ENCODE assay signal across 41 mouse cellular contexts in the genomic region with DNA sequence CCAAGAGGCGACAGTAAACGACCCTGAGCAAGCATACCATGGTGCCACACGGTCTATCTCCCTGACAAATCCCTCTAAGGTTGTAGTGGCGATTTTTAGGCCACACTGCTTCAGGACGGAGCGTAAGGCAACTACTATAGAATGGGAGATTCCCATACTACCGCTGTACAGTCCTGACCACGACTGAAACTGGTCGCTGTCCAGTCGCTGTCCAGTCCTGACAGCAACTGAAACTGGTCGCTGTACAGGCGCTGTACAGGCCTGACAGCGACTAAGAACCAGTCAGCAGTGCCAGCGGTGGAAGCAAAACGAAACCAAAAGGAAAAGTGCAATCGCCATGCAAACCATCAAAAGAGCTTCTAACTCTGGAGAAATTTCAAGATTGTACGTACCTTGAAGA. TPM values are rescaled to one million over a fixed set of nuclear protein-coding genes. Genes with fewer than 3 reads are reported as not detected.
"Had no signal": no experiment of that assay in that cellular context is flagged by ENCODE, and none has a peak within 500 bp of the region (broad histone marks: within the 10 kb centered on the region; RNA-seq: fewer than 3 reads in every experiment).

No protein-coding gene starts in this region.

- H3K36me3 ChIP-seq: heart, embryonic 13.5 days; heart, embryonic 15.5 days; hindbrain, embryonic 13.5 days; hindbrain, embryonic 15.5 days; kidney, embryonic 15.5 days; limb, embryonic 13.5 days; limb, embryonic 15.5 days had no signal

- H3K27ac ChIP-seq: heart, adult 2 months; heart, embryonic 13.5 days; heart, embryonic 15.5 days; hindbrain, embryonic 13.5 days; hindbrain, embryonic 15.5 days; hindbrain, postnatal 0 days; kidney, embryonic 15.5 days; kidney, postnatal 0 days; limb, embryonic 13.5 days; limb, embryonic 15.5 days had no signal

- DNase-seq: gastrocnemius, postnatal 14 days; gastrocnemius, postnatal 36 days; heart, adult 11 months; heart, adult 2 months; heart, postnatal 14 days; heart, postnatal 36 days; kidney, adult 11 months; kidney, adult 2 months; kidney, adult 9 months; kidney, postnatal 14 days; kidney, postnatal 36 days; layer of hippocampus, adult 9-11 months; layer of hippocampus, postnatal 36 days had no signal

- H3K4me2 ChIP-seq: heart, embryonic 11.5 days; heart, embryonic 13.5 days; heart, embryonic 15.5 days; hindbrain, embryonic 13.5 days; hindbrain, embryonic 15.5 days; kidney, embryonic 15.5 days; limb, embryonic 13.5 days; limb, embryonic 15.5 days had no signal

- H3K27me3 ChIP-seq: heart, embryonic 13.5 days; heart, embryonic 15.5 days; hindbrain, embryonic 13.5 days; hindbrain, embryonic 15.5 days; kidney, embryonic 15.5 days; limb, embryonic 13.5 days; limb, embryonic 15.5 days had no signal

- H3K9ac ChIP-seq: heart, embryonic 13.5 days; heart, embryonic 15.5 days; hindbrain, embryonic 13.5 days; hindbrain, embryonic 15.5 days; kidney, embryonic 15.5 days; limb, embryonic 13.5 days; limb, embryonic 15.5 days had no signal

- H3K9me3 ChIP-seq: heart, embryonic 13.5 days; heart, embryonic 15.5 days; hindbrain, embryonic 15.5 days; kidney, embryonic 15.5 days; limb, embryonic 15.5 days had no signal

- H3K4me3 ChIP-seq: heart, adult 2 months; heart, embryonic 13.5 days; heart, embryonic 15.5 days; hindbrain, embryonic 13.5 days; hindbrain, embryonic 15.5 days; kidney, embryonic 15.5 days; limb, embryonic 13.5 days; limb, embryonic 15.5 days had no signal

- H3K4me1 ChIP-seq: heart, embryonic 13.5 days; heart, embryonic 15.5 days; hindbrain, embryonic 13.5 days; hindbrain, embryonic 15.5 days; kidney, embryonic 15.5 days; limb, embryonic 13.5 days; limb, embryonic 15.5 days had no signal

RNA-seq across cellular contexts. Expression of a gene that starts 22.7 kb away (rescaled TPM):
- total RNA-seq: gastrocnemius, adult 18-20 months; gastrocnemius, adult 8-10 months; gastrocnemius, postnatal 14 days; gastrocnemius, postnatal 36 days; heart, adult 2 months; heart, postnatal 14 days; heart, postnatal 36 days; hematopoietic stem cell, adult 5-6 weeks; hindbrain, postnatal 0 days; layer of hippocampus, adult 18-20 months; layer of hippocampus, adult 8-10 months; layer of hippocampus, postnatal 14 days; layer of hippocampus, postnatal 36 days; left cerebral cortex, adult 18-20 months; left cerebral cortex, adult 8-10 months; left cerebral cortex, postnatal 14 days; left cerebral cortex, postnatal 36 days; liver, adult 2 months had no signal
- polyA plus RNA-seq: gonadal fat pad, adult 2 months; heart, adult 2 months; heart, embryonic 11.5 days; heart, embryonic 13.5 days; heart, embryonic 15.5 days; heart, postnatal 0 days; hindbrain, embryonic 11.5 days; hindbrain, embryonic 13.5 days; hindbrain, embryonic 15.5 days; hindbrain, postnatal 0 days; intestine, embryonic 14.5 days; intestine, embryonic 16.5 days; kidney, adult 2 months; kidney, embryonic 15.5 days; kidney, postnatal 0 days; large intestine, adult 2 months; limb, embryonic 11.5 days; limb, embryonic 13.5 days; limb, embryonic 15.5 days; liver, adult 2 months had no signal

RNA-seq across cellular contexts. Expression of a gene that starts 30.1 kb away (rescaled TPM):
- total RNA-seq: gastrocnemius, adult 18-20 months; gastrocnemius, adult 8-10 months; gastrocnemius, postnatal 14 days; gastrocnemius, postnatal 36 days; heart, adult 2 months; heart, postnatal 14 days; heart, postnatal 36 days; hematopoietic stem cell, adult 5-6 weeks; hindbrain, postnatal 0 days; layer of hippocampus, adult 18-20 months; layer of hippocampus, adult 8-10 months; layer of hippocampus, postnatal 14 days; layer of hippocampus, postnatal 36 days; left cerebral cortex, adult 18-20 months; left cerebral cortex, adult 8-10 months; left cerebral cortex, postnatal 14 days; left cerebral cortex, postnatal 36 days; liver, adult 2 months had no signal
- polyA plus RNA-seq: gonadal fat pad, adult 2 months; heart, adult 2 months; heart, embryonic 11.5 days; heart, embryonic 13.5 days; heart, embryonic 15.5 days; heart, postnatal 0 days; hindbrain, embryonic 13.5 days; hindbrain, embryonic 15.5 days; hindbrain, postnatal 0 days; intestine, embryonic 14.5 days; intestine, embryonic 16.5 days; kidney, adult 2 months; kidney, embryonic 15.5 days; kidney, postnatal 0 days; large intestine, adult 2 months; limb, embryonic 11.5 days; limb, embryonic 13.5 days; limb, embryonic 15.5 days; liver, adult 2 months had no signal

RNA-seq across cellular contexts. Expression of a gene that starts 36.9 kb away (rescaled TPM):
- total RNA-seq: gastrocnemius, adult 18-20 months; gastrocnemius, adult 8-10 months; gastrocnemius, postnatal 14 days; gastrocnemius, postnatal 36 days; heart, adult 2 months; heart, postnatal 14 days; heart, postnatal 36 days; hematopoietic stem cell, adult 5-6 weeks; hindbrain, postnatal 0 days; layer of hippocampus, adult 18-20 months; layer of hippocampus, adult 8-10 months; layer of hippocampus, postnatal 14 days; layer of hippocampus, postnatal 36 days; left cerebral cortex, adult 18-20 months; left cerebral cortex, adult 8-10 months; left cerebral cortex, postnatal 14 days; left cerebral cortex, postnatal 36 days; liver, adult 2 months had no signal
- polyA plus RNA-seq: gonadal fat pad, adult 2 months; heart, adult 2 months; heart, embryonic 11.5 days; heart, embryonic 13.5 days; heart, embryonic 15.5 days; heart, postnatal 0 days; hindbrain, embryonic 11.5 days; hindbrain, embryonic 13.5 days; hindbrain, embryonic 15.5 days; hindbrain, postnatal 0 days; intestine, embryonic 14.5 days; intestine, embryonic 16.5 days; kidney, adult 2 months; kidney, embryonic 15.5 days; kidney, postnatal 0 days; large intestine, adult 2 months; limb, embryonic 11.5 days; limb, embryonic 13.5 days; limb, embryonic 15.5 days; liver, adult 2 months had no signal

RNA-seq across cellular contexts. Expression of a gene that starts 46.4 kb away (rescaled TPM):
- total RNA-seq: gastrocnemius, adult 18-20 months; gastrocnemius, adult 8-10 months; gastrocnemius, postnatal 14 days; gastrocnemius, postnatal 36 days; heart, adult 2 months; heart, postnatal 14 days; heart, postnatal 36 days; hematopoietic stem cell, adult 5-6 weeks; hindbrain, postnatal 0 days; layer of hippocampus, adult 18-20 months; layer of hippocampus, adult 8-10 months; layer of hippocampus, postnatal 14 days; layer of hippocampus, postnatal 36 days; left cerebral cortex, adult 18-20 months; left cerebral cortex, adult 8-10 months; left cerebral cortex, postnatal 14 days; left cerebral cortex, postnatal 36 days; liver, adult 2 months had no signal
- polyA plus RNA-seq: gonadal fat pad, adult 2 months; heart, adult 2 months; heart, embryonic 11.5 days; heart, embryonic 13.5 days; heart, embryonic 15.5 days; heart, postnatal 0 days; hindbrain, embryonic 11.5 days; hindbrain, embryonic 13.5 days; hindbrain, embryonic 15.5 days; hindbrain, postnatal 0 days; intestine, embryonic 14.5 days; intestine, embryonic 16.5 days; kidney, adult 2 months; kidney, embryonic 15.5 days; kidney, postnatal 0 days; large intestine, adult 2 months; limb, embryonic 11.5 days; limb, embryonic 13.5 days; limb, embryonic 15.5 days; liver, adult 2 months had no signal

RNA-seq across cellular contexts. Expression of a gene that starts 49.0 kb away (rescaled TPM):
- total RNA-seq: gastrocnemius, adult 18-20 months; gastrocnemius, adult 8-10 months; gastrocnemius, postnatal 14 days; gastrocnemius, postnatal 36 days; heart, adult 2 months; heart, postnatal 14 days; heart, postnatal 36 days; hematopoietic stem cell, adult 5-6 weeks; hindbrain, postnatal 0 days; layer of hippocampus, adult 18-20 months; layer of hippocampus, adult 8-10 months; layer of hippocampus, postnatal 14 days; layer of hippocampus, postnatal 36 days; left cerebral cortex, adult 18-20 months; left cerebral cortex, adult 8-10 months; left cerebral cortex, postnatal 14 days; left cerebral cortex, postnatal 36 days; liver, adult 2 months had no signal
- polyA plus RNA-seq: gonadal fat pad, adult 2 months; heart, adult 2 months; heart, embryonic 11.5 days; heart, embryonic 13.5 days; heart, embryonic 15.5 days; heart, postnatal 0 days; hindbrain, embryonic 11.5 days; hindbrain, embryonic 13.5 days; hindbrain, embryonic 15.5 days; hindbrain, postnatal 0 days; intestine, embryonic 14.5 days; intestine, embryonic 16.5 days; kidney, adult 2 months; kidney, embryonic 15.5 days; kidney, postnatal 0 days; large intestine, adult 2 months; limb, embryonic 11.5 days; limb, embryonic 13.5 days; limb, embryonic 15.5 days; liver, adult 2 months had no signal
